ENCODE assay signal across 9 mouse cellular contexts in the genomic region with DNA sequence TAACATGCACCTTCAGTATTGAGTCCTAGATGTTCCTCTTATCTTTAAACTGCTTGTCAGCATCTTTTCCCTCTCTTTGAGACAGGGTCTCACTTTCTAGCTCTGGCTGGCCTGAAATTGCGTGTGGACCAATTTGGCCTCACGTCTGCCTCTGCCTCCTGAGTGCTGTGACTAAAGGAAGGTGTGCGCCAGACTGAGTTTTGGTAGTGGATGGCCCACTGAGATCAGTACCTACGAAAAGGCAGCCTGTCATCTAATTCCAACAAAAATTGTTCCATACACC. TPM values are rescaled to one million over a fixed set of nuclear protein-coding genes. Genes with fewer than 3 reads are reported as not detected.
DNase-seq lines count a peak whose midpoint lies in the region; ATAC-seq and TF ChIP-seq lines count a peak whose summit lies in the region.
"Had no signal": no experiment of that assay in that cellular context is flagged by ENCODE, and none has a peak within 500 bp of the region (broad histone marks: within the 10 kb centered on the region; RNA-seq: fewer than 3 reads in every experiment).

No protein-coding gene starts in this region.

- TF ChIP-seq CTCF in layer of hippocampus, adult 2 months (conservative IDR thresholded peaks at IDR 0.05): no peak
- no peak for TF ChIP-seq CTCF in hindbrain, postnatal 0 days (IDR thresholded peaks at IDR 0.05; ENCODE audit: low read depth)
- TF ChIP-seq CTCF in midbrain, postnatal 0 days (IDR thresholded peaks at IDR 0.05): no peak

- H3K36me3 ChIP-seq in embryonic facial prominence, embryonic 13.5 days: peaks cover 19% of the 10 kb centered on the region
- no peaks in the 10 kb centered on the region for H3K36me3 ChIP-seq in hindbrain, postnatal 0 days (ENCODE audit: insufficient read depth, low read length)
- H3K36me3 ChIP-seq in midbrain, postnatal 0 days (ENCODE audit: insufficient read depth, low read length): no peaks in the 10 kb centered on the region

- H3K9ac ChIP-seq in embryonic facial prominence, embryonic 13.5 days: peak overlapping the region; percentile 82
- peak overlapping the region; percentile 80; the same call in 1 of the 2 replicates for H3K9ac ChIP-seq in hindbrain, postnatal 0 days (replicated peaks; ENCODE audit: low read length)
- H3K9ac ChIP-seq in midbrain, postnatal 0 days (replicated peaks; ENCODE audit: low read length, poor library complexity, severe bottlenecking): peak overlapping the region; percentile 48

- H3K27me3 ChIP-seq in embryonic facial prominence, embryonic 13.5 days: peaks cover 3% of the 10 kb centered on the region; the same call in 1 of the 2 replicates
- no peaks in the 10 kb centered on the region for H3K27me3 ChIP-seq in hindbrain, postnatal 0 days (ENCODE audit: insufficient read depth, low read length)
- no peaks in the 10 kb centered on the region for H3K27me3 ChIP-seq in midbrain, postnatal 0 days (ENCODE audit: insufficient read depth, low read length)
- H3K27me3 ChIP-seq: Patski had no signal

- no peak for DNase-seq in layer of hippocampus, adult 2 months (ENCODE audit: low spot score in 2 of 2)
- no peak for DNase-seq in layer of hippocampus, adult 8-10 months (ENCODE audit: low spot score in 2 of 2)
- DNase-seq in hindbrain, postnatal 0 days (ENCODE audit: low spot score): no peak
- no peak for DNase-seq in midbrain, postnatal 0 days (ENCODE audit: low spot score)
- DNase-seq in urinary bladder, postnatal 36 days (ENCODE audit: low spot score in 2 of 2): no peak
- DNase-seq in spleen, postnatal 4 days (ENCODE audit: low spot score in 2 of 2): no peak
- DNase-seq in T-cell, adult 2 months (ENCODE audit: low spot score): no peak

- H3K27ac ChIP-seq in layer of hippocampus, adult 2 months: peak overlapping the region; percentile 89
- H3K27ac ChIP-seq in embryonic facial prominence, embryonic 13.5 days: peak overlapping the region; percentile 68; the same call in 1 of the 2 replicates
- peak overlapping the region; percentile 74 for H3K27ac ChIP-seq in hindbrain, postnatal 0 days
- H3K27ac ChIP-seq in midbrain, postnatal 0 days (ENCODE audit: low read depth, low read length): peak overlapping the region; percentile 63

- H3K9me3 ChIP-seq in embryonic facial prominence, embryonic 13.5 days: no peaks in the 10 kb centered on the region
- no peaks in the 10 kb centered on the region for H3K9me3 ChIP-seq in hindbrain, postnatal 0 days (ENCODE audit: low read length)
- H3K9me3 ChIP-seq in midbrain, postnatal 0 days (ENCODE audit: low read length): no peaks in the 10 kb centered on the region

- peaks cover 14% of the 10 kb centered on the region for H3K4me1 ChIP-seq in embryonic facial prominence, embryonic 13.5 days
- H3K4me1 ChIP-seq in hindbrain, postnatal 0 days (ENCODE audit: insufficient read depth, low read length): peaks cover 2% of the 10 kb centered on the region; the same call in 1 of the 2 replicates
- peaks cover 3% of the 10 kb centered on the region for H3K4me1 ChIP-seq in midbrain, postnatal 0 days (ENCODE audit: insufficient read depth, low read length)

- WGBS in embryonic facial prominence, embryonic 13.5 days: 66% methylated on average over 4 of the region's 4 CpGs
- WGBS in hindbrain, postnatal 0 days: 71% methylated on average over 4 of the region's 4 CpGs
- 67% methylated on average over 4 of the region's 4 CpGs for WGBS in midbrain, postnatal 0 days

- no peak for ATAC-seq in embryonic facial prominence, embryonic 13.5 days (ENCODE audit: insufficient number of reproducible peaks, insufficient read depth, low FRiP score, low TSS enrichment, low read depth)
- ATAC-seq in hindbrain, postnatal 0 days: no peak
- peak; percentile 0; the same call in 1 of the 2 replicates for ATAC-seq in midbrain, postnatal 0 days (ENCODE audit: low FRiP score)

- H3K4me2 ChIP-seq in embryonic facial prominence, embryonic 13.5 days: peak overlapping the region; percentile 95
- H3K4me2 ChIP-seq in hindbrain, postnatal 0 days (ENCODE audit: low read depth, low read length): peak overlapping the region; percentile 99
- H3K4me2 ChIP-seq in midbrain, postnatal 0 days (ENCODE audit: low read depth, low read length, poor library complexity, severe bottlenecking): peak overlapping the region; percentile 99

- H3K4me3 ChIP-seq in layer of hippocampus, adult 2 months: peak overlapping the region; percentile 87
- peak overlapping the region; percentile 90 for H3K4me3 ChIP-seq in embryonic facial prominence, embryonic 13.5 days
- H3K4me3 ChIP-seq in hindbrain, postnatal 0 days (ENCODE audit: low read length): peak overlapping the region; percentile 97
- peak overlapping the region; percentile 90 for H3K4me3 ChIP-seq in midbrain, postnatal 0 days (ENCODE audit: low read depth, low read length)

RNA-seq across cellular contexts. Expression of a gene that starts 0.6 kb away (rescaled TPM):
- 10 to 100 TPM; 80.3 to 84.7 TPM for total RNA-seq in layer of hippocampus, adult 2 months (2021)
- total RNA-seq in layer of hippocampus, adult 8-10 months (2022): 10 to 100 TPM; 73.1 to 97.4 (median 87.4) TPM
- 36.8 and 37.2 TPM in 2 replicates for polyA plus RNA-seq in embryonic facial prominence, embryonic 13.5 days (2015; fragmentation: Nextera tagmentation; extraction: Ambion mirVana)
- total RNA-seq in hindbrain, postnatal 0 days (2014; rRNA removed): 23.3 and 36.9 TPM in 2 replicates
- polyA plus RNA-seq in hindbrain, postnatal 0 days (2015; fragmentation: Nextera tagmentation; extraction: Ambion mirVana): 32.1 and 43.7 TPM in 2 replicates
- 26.9 and 52.7 TPM in 2 replicates for total RNA-seq in midbrain, postnatal 0 days (2014; rRNA removed)
- polyA plus RNA-seq in midbrain, postnatal 0 days (2015; fragmentation: Nextera tagmentation; extraction: Ambion mirVana): 33.9 and 36.9 TPM in 2 replicates

RNA-seq across cellular contexts. Expression of a gene that starts 48.0 kb away (rescaled TPM):
- 10 to 100 TPM; 32.7 to 38.6 TPM for total RNA-seq in layer of hippocampus, adult 2 months (2021)
- 10 to 100 TPM; 30.6 to 35.0 (median 33.3) TPM for total RNA-seq in layer of hippocampus, adult 8-10 months (2022)
- polyA plus RNA-seq in embryonic facial prominence, embryonic 13.5 days (2015; fragmentation: Nextera tagmentation; extraction: Ambion mirVana): 22.3 and 23.7 TPM in 2 replicates
- total RNA-seq in hindbrain, postnatal 0 days (2014; rRNA removed): 21.3 and 22.8 TPM in 2 replicates
- polyA plus RNA-seq in hindbrain, postnatal 0 days (2015; fragmentation: Nextera tagmentation; extraction: Ambion mirVana): 9.9 and 10.4 TPM in 2 replicates
- 20.8 and 21.2 TPM in 2 replicates for total RNA-seq in midbrain, postnatal 0 days (2014; rRNA removed)
- 8.1 and 9.0 TPM in 2 replicates for polyA plus RNA-seq in midbrain, postnatal 0 days (2015; fragmentation: Nextera tagmentation; extraction: Ambion mirVana)
